Mouse (Mus musculus): ENCODE results near the gene Lancl3.

DNA sequence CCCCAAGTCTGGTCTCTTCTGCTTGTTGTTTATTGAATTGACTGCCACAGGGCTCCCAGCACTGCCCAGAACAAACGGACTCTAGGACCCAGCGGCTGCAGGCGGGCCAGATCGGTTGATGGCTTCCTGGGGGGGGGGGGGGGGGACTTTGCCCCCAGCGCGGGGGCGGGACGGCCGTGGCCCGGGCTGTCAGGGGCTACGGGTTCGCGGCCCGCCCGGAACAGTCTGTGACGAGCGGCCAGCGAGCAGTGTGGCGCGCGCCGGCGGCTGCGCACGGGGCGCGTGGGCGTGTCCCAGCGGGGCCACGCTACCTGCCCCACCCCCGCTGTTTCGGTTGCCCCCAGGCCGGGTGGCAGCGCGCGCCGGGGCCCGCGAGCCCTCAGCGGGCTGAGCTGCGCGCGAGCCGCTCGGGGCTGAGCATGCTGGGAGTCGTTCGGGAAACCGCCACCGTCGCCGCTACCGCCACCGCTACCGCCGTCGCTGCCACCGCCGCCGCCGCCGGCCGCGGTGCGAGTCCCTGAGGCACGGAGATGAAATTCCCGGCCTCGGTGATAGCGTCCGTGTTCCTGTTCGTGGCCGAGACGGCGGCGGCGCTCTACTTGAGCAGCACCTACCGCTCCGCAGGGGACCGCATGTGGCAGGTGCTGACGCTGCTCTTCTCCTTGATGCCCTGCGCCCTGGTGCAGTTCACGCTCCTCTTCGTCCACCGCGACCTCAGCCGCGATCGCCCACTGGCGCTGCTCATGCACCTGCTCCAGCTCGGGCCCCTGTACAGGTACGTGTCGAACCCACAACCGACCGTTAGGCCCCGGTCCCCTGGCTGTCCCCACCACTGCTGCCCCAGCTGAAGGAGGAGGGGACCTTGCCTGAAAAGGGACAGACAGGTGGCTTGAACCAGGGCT is 73.0 kb downstream of the Lancl3 start, which contains the start of gene Xk:
- peak; percentile 12; the same call in 1 of the 2 replicates for TF ChIP-seq CTCF (IDR thresholded peaks at IDR 0.05; ENCODE audit: low read depth)
- TF ChIP-seq EP300 (IDR thresholded peaks at IDR 0.05; ENCODE audit: low read depth) = no peak
